Mouse (Mus musculus) heart, embryonic 12.5 days (tissue): ENCODE data around the gene Atg7. TPM values are rescaled to one million over a fixed set of nuclear protein-coding genes. Genes with fewer than 3 reads are reported as not detected.

Source experiments
- ATAC-seq: fragments of 200-750 bp; cut with Nextera tagmentation; 2 replicates; pipeline ENCODE4 v1.8.0; 2017; ENCODE audit warnings: moderate TSS enrichment, moderate library complexity; ENCODE audit not compliant: insufficient number of reproducible peaks, low FRiP score
- H3K27ac ChIP-seq: fragments of 300-500 bp; sonication (generic); 2 replicates; pipeline ENCODE4 v1.5.1; 2016; ENCODE audit warnings: mild to moderate bottlenecking, moderate library complexity; ENCODE audit not compliant: poor library complexity, severe bottlenecking
- H3K27me3 ChIP-seq: fragments of 300-500 bp; sonication (generic); replicated peaks from 2 replicates; pipeline ENCODE4 v1.6.1; 2016; ENCODE audit warnings: mild to moderate bottlenecking, moderate library complexity
- H3K36me3 ChIP-seq: fragments of 300-500 bp; sonication (generic); 2 replicates; pipeline ENCODE4 v1.6.1; 2016; ENCODE audit warnings: mild to moderate bottlenecking, moderate library complexity
- H3K4me1 ChIP-seq: fragments of 300-500 bp; sonication (generic); replicated peaks from 2 replicates; pipeline ENCODE4 v1.6.1; 2016; ENCODE audit warnings: mild to moderate bottlenecking
- H3K4me2 ChIP-seq: fragments of 300-500 bp; sonication (generic); 2 replicates; pipeline ENCODE4 v1.6.1; 2016; ENCODE audit warnings: mild to moderate bottlenecking, moderate library complexity
- H3K4me3 ChIP-seq: fragments of 300-500 bp; sonication (generic); 2 replicates; pipeline ENCODE4 v1.5.1; 2016; ENCODE audit warnings: mild to moderate bottlenecking
- H3K9ac ChIP-seq: fragments of 300-500 bp; sonication (generic); 2 replicates; pipeline ENCODE4 v1.6.1; 2016; ENCODE audit warnings: mild to moderate bottlenecking, moderate library complexity
- H3K9me3 ChIP-seq: fragments of 300-500 bp; sonication (generic); replicated peaks from 2 replicates; pipeline ENCODE4 v1.6.1; 2016; ENCODE audit warnings: mild to moderate bottlenecking, moderate library complexity
- WGBS: fragments of 180-500 bp; shearing (Covaris S2); methylation state at CpG from one replicate; pipeline ENCODE4 v1.1.7; 2016; 5-methylcytosine and 5-hydroxymethylcytosine counted together
- polyA plus RNA-seq: library from polyadenylated mRNA; unstranded; fragments of >200 nt; fragmentation: Nextera tagmentation; extraction: Ambion mirVana; gene quantifications from 2 replicates; pipeline ENCODE4 v1.2.1, GENCODE M21; 2016

The Atg7 gene
- polyA plus RNA-seq, 1 experiment from 2014 or later = 18.4 TPM

DNA sequence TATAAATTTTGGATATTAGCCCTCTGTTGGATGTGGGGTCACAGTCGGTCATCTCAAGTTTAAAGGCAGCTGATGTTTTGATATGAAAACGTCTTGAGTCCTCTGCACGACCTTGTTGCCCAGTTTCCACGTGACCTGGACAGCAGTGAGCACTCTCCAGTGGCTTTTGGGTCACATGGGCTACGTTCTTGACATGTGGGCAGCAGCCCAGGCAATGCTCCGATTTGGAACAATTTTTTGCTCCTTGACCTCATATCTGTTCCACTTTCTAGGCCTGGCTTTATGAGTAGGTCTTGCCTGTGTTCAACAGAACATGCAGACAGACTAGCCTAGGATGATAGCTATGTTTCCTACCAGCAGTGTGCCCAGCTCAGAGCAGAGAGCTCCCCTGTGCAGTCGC, 115.9 kb downstream of the Atg7 start:
- Histone ChIP-seq H3K9me3 (no peaks in the 10 kb centered on the region), H3K4me1 (no peaks in the 10 kb centered on the region), H3K4me2 (no peak overlapping the region), H3K36me3 (no peaks in the 10 kb centered on the region), H3K9ac (no peak overlapping the region), H3K4me3 (no peak overlapping the region), H3K27ac (no peak overlapping the region), H3K27me3 (no peaks in the 10 kb centered on the region)
- no peak for ATAC-seq
- 84% methylated on average over 7 of the region's 7 CpGs for WGBS

DNA sequence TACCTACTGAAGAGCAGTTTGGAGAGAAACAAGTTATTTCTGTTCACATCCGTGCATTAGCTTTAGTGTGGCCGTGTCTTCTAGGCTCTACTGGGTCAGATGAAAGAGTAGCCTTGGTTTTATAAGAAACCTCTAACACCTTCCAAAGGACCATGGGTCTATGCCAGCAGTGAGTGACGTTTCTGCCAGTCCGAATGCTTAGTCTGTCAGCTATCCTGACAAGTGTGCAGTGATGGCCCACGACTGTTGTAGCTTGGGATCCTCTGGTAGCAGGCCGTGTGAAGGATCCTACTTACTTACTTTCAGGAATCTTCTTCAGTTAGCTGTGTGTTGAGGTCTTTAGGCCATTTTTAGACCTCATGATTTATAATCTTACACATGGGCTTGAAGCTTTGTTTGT, 123.4 kb downstream of the Atg7 start:
- H3K36me3 ChIP-seq = no peaks in the 10 kb centered on the region
- H3K27me3 ChIP-seq = no peaks in the 10 kb centered on the region

DNA sequence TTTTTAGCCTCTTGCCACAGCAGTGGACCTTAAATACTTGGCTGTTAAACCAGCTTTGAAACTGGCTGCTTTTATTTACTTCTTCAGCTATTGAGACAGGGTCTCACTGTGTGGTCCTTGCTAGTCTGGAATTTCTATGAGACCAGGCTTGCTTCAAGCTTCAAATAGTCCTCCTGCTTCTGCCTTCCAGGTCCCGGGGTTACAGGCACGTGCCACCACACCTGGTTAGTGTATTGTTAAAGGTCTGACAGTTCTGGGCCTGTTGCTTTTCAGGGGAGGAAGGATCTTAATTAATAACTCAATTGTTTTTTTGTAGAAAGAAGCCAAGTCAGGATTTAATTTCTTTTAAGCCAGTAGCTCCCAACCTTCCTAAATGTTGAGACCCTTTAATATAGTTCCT, 124.8 kb downstream of the Atg7 start:
- H3K4me2 ChIP-seq = no peak overlapping the region
- H3K36me3 ChIP-seq = no peaks in the 10 kb centered on the region
- H3K4me1 ChIP-seq = peaks cover 9% of the 10 kb centered on the region
- H3K27me3 ChIP-seq = no peaks in the 10 kb centered on the region
- no peak overlapping the region for H3K9ac ChIP-seq
- 62% methylated on average over 2 of the region's 2 CpGs for WGBS
- H3K4me3 ChIP-seq = no peak overlapping the region
- no peak for ATAC-seq
- no peak overlapping the region for H3K27ac ChIP-seq
- no peaks in the 10 kb centered on the region for H3K9me3 ChIP-seq

More for the DNA sequence above, 123.4 kb downstream of the Atg7 start:
- no peak for ATAC-seq
- H3K9ac ChIP-seq = no peak overlapping the region
- H3K9me3 ChIP-seq = no peaks in the 10 kb centered on the region
- H3K4me3 ChIP-seq = no peak overlapping the region
- 77% methylated on average over 6 of the region's 6 CpGs for WGBS
- peaks cover 9% of the 10 kb centered on the region for H3K4me1 ChIP-seq
- H3K27ac ChIP-seq = no peak overlapping the region
- no peak overlapping the region for H3K4me2 ChIP-seq

DNA sequence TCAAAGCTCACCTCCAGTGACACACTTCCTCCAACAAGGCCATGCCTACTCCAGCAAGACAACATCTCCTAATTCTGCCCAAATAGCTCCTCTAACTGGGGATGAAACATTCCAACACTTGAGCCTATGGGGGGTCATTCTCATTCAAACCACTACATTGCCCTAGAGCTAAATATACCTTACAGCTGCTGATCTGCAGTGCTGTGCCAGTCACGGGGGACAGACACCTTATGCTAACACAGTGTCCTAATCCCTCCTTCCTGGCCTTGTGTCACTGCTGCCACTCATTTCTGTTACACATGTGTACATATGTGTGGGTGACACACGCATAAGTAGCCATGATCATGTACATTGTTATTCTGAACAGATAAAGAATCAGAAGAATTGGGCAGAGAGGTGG, 127.4 kb downstream of the Atg7 start:
- Histone ChIP-seq H3K9me3 (no peaks in the 10 kb centered on the region), H3K4me2 (no peak overlapping the region), H3K36me3 (no peaks in the 10 kb centered on the region), H3K4me1 (peaks cover 9% of the 10 kb centered on the region), H3K4me3 (no peak overlapping the region), H3K9ac (no peak overlapping the region), H3K27ac (no peak overlapping the region), H3K27me3 (no peaks in the 10 kb centered on the region)
- no peak for ATAC-seq
- 64% methylated on average over 2 of the region's 2 CpGs for WGBS

DNA sequence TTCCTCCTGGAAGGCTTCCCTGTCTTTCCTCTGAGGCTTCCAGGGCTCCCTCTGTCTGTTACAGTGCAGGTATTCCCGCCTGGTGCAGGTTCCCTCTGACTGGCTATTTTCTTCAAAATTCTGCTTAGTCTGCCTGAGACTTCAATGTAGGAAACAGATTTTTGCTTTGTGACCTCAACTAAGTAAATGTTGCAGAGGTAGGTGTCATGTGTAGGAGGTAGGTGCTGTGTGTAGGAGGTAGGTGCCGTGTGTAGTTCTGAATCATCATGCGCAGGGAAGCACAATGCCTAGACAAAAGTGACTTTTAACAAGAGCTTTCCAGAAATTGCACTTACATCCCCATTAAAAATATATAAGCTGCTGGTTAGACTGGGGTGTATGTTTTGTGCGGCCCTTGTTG, 128.6 kb downstream of the Atg7 start:
- H3K27me3 ChIP-seq = no peaks in the 10 kb centered on the region
- peaks cover 9% of the 10 kb centered on the region for H3K4me1 ChIP-seq
- H3K27ac ChIP-seq = no peak overlapping the region
- 83% methylated on average over 4 of the region's 4 CpGs for WGBS
- no peak overlapping the region for H3K9ac ChIP-seq
- no peak for ATAC-seq
- H3K4me3 ChIP-seq = no peak overlapping the region
- no peak overlapping the region for H3K4me2 ChIP-seq
- no peaks in the 10 kb centered on the region for H3K9me3 ChIP-seq
- no peaks in the 10 kb centered on the region for H3K36me3 ChIP-seq

DNA sequence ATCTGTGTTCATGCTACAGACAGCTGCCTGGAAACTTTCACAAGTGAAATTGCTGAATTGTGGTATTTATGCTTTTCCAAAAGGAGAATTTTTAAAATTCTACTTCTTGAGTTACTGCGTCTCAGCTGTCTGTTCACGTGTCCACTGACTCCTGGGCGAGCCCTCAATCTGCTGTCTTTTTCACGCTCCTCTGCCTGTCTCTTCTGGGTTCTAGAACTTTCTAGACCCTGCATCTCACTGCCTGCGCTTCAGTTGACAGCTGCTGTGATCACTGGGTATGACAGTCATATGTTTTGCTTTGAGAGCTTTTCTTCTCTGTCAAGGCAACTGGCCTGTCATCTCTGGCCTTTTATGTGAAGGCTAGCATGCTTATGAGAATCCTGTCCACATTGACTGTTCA, 132.3 kb downstream of the Atg7 start:
- H3K9ac ChIP-seq = no peak overlapping the region
- peaks cover 16% of the 10 kb centered on the region for H3K4me1 ChIP-seq
- no peak overlapping the region for H3K4me2 ChIP-seq
- whole genome bisulfite sequencing = 90% methylated on average over 5 of the region's 5 CpGs
- H3K4me3 ChIP-seq = no peak overlapping the region
- H3K27me3 ChIP-seq = no peaks in the 10 kb centered on the region
- H3K27ac ChIP-seq = no peak overlapping the region
- ATAC-seq = no peak
- no peaks in the 10 kb centered on the region for H3K9me3 ChIP-seq
- no peaks in the 10 kb centered on the region for H3K36me3 ChIP-seq

DNA sequence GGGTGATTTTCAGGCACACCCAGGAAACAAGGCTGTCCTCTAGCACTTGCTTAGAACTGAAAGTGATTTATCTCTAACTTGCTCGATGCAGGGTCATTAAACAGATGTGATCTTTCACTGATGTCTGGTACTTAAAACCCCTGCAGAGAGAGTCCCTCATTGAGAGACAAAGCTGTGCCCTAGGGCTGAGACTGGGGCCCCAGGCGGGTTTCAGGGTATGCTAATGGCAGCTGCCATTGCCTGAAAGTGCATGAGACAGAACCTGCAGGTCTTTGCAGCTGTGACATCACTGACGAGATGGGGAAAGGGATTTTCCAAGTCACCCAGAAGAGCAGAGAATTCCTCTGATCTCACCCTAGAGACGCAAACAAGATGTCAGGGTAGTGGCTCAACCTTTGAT, 135.0 kb downstream of the Atg7 start:
- ATAC-seq = no peak
- Histone ChIP-seq H3K9ac (no peak overlapping the region), H3K27ac (no peak overlapping the region), H3K4me1 (peaks cover 28% of the 10 kb centered on the region), H3K36me3 (no peaks in the 10 kb centered on the region), H3K4me2 (no peak overlapping the region), H3K9me3 (no peaks in the 10 kb centered on the region), H3K27me3 (no peaks in the 10 kb centered on the region), H3K4me3 (no peak overlapping the region)
- 48% methylated on average over 4 of the region's 4 CpGs for WGBS

DNA sequence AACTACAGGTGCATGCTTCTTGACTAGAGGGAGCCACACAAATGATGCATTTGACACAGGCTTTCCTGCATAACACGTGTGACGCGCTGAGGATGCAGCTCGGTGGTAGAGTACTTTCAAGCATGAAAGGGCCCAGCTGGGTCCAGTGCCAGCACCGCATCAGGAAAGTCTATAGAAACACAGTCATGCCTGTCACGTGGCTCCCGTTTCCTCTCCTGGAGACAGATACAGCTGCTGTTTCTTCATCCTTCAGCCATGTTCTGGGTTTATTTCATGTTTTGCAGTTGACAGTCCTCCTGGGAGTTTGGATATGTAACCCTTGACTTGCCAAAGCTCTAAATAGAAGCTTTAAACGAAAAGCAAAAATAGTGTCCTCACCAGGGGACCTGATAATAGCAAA, 135.8 kb downstream of the Atg7 start:
- H3K27me3 ChIP-seq = no peaks in the 10 kb centered on the region

DNA sequence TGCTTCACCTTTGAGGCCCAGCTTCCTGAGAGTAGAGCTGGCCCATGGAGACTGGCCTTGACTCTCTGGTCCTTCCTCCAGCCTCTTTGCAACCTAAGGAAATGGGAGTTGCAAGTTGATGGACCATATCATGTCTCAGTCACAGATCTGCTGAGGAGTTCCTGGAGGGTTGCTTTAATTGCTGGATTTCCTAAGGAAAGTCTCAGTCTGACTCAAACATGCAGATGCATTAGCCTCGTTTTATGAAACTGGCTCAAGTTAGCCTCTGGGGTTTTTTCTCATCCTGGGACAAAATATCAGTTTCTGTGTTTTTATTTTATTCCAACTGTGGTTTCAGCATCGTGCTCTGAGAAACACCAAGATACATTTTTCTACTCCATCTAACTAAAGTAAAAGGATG, 137.7 kb downstream of the Atg7 start:
- Histone ChIP-seq H3K27me3 (no peaks in the 10 kb centered on the region), H3K4me3 (no peak overlapping the region), H3K36me3 (no peaks in the 10 kb centered on the region), H3K27ac (no peak overlapping the region), H3K4me2 (no peak overlapping the region), H3K4me1 (peaks cover 30% of the 10 kb centered on the region), H3K9ac (no peak overlapping the region), H3K9me3 (no peaks in the 10 kb centered on the region)
- ATAC-seq = no peak
- 86% methylated on average over 2 of the region's 2 CpGs for WGBS

More for the DNA sequence above, 135.8 kb downstream of the Atg7 start:
- no peaks in the 10 kb centered on the region for H3K9me3 ChIP-seq
- H3K4me2 ChIP-seq = no peak overlapping the region
- no peak for ATAC-seq
- H3K4me1 ChIP-seq = peaks cover 30% of the 10 kb centered on the region
- H3K9ac ChIP-seq = no peak overlapping the region
- no peak overlapping the region for H3K27ac ChIP-seq
- 73% methylated on average over 8 of the region's 8 CpGs for WGBS
- no peak overlapping the region for H3K4me3 ChIP-seq
- H3K36me3 ChIP-seq = no peaks in the 10 kb centered on the region

DNA sequence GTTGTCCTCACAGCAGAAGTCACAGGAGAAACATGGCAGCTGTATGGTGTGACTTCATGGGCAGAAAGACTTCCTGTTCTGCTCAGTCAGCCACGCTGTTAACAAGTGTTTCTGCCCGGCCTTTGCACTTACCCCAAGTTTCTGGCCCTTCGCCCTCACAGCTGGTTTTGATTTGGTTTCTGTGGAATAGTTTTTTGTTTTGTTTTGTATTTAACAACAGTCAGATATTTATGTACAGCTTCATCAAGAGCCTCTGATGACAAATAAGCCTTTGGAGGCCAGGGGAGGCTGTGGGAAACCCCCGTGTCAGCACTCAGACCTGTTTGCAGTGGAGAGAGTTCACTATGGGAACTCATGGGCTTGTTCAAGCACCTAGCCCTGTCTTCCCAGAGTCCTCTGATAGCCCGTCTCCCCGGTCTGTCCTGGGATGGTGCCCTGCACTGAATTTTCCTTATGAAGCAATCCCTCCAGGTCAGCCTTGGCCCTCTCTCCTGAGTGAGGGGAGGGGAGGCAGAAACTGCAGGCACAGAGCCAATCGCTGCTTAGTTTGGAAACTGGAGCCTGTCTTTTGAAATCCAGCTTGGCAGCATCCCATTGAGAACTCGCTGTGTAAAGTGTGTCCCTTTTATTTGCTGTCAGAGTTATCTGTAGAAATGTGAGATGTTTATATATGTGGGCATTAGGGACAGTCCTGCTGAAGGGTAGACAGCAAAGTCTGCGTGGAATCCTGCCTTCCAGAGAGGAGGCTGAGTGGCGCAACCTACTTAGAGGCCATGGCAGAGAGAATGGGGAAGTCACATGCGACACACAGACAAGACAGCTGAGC, 138.7 kb downstream of the Atg7 start:
- H3K36me3 ChIP-seq = no peaks in the 10 kb centered on the region
- H3K9me3 ChIP-seq = no peaks in the 10 kb centered on the region
- 38% methylated on average over 11 of the region's 11 CpGs for WGBS
- no peak overlapping the region for H3K9ac ChIP-seq
- H3K4me2 ChIP-seq = peak overlapping the region; percentile 1; the same call in 1 of the 2 replicates
- peak overlapping the region; percentile 65 for H3K27ac ChIP-seq
- H3K27me3 ChIP-seq = no peaks in the 10 kb centered on the region
- H3K4me1 ChIP-seq = peaks cover 30% of the 10 kb centered on the region
- 0 out of 2 replicates have a peak, but pooled peaks have one; percentile 39 for ATAC-seq
- no peak overlapping the region for H3K4me3 ChIP-seq

DNA sequence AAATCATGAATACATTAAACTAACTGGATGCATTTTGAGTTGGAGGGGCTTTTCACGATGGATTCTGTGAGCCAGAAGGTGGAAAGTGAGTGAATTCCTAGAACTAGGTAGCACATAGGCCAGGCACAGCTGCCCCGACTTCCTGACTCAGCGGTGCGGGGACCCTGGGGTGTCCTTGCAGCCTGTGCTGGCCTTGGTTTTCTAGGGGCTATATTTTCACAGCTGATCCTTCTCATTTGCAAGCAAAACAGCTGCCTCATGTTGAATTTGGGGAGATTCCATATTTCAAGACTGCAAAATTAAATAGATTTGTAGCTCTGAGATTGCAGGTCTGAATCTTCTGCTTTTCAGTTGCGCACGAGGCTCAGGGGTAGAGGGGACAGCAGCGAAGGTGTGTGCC, 139.6 kb downstream of the Atg7 start:
- 73% methylated on average over 7 of the region's 7 CpGs for WGBS
- H3K27me3 ChIP-seq = no peaks in the 10 kb centered on the region
- no peak overlapping the region for H3K4me2 ChIP-seq
- peaks cover 34% of the 10 kb centered on the region for H3K4me1 ChIP-seq
- H3K27ac ChIP-seq = no peak overlapping the region
- H3K4me3 ChIP-seq = no peak overlapping the region
- H3K9me3 ChIP-seq = no peaks in the 10 kb centered on the region
- no peak for ATAC-seq
- no peak overlapping the region for H3K9ac ChIP-seq
- H3K36me3 ChIP-seq = no peaks in the 10 kb centered on the region

DNA sequence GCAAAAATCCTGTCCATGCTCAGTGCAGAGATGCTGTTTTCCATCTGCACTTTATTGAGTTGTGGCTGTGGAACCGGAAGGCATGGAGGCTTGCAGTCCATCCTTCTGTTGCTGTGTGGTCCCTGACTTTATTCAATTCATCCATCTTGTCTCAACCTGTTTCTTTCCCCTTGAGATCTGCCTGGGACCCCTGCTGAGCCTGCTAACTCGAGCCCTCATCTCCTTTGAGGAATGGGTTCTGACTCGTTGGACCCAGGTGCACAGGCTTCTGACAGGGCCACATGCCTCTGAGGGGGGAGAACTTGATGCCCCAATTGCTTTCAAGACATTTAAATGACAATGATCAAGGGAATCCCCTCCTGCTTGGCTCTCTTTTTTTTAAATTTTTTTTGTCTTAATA, 143.6 kb downstream of the Atg7 start:
- Histone ChIP-seq H3K9me3 (no peaks in the 10 kb centered on the region), H3K27me3 (no peaks in the 10 kb centered on the region), H3K27ac (no peak overlapping the region), H3K4me3 (no peak overlapping the region), H3K4me1 (peaks cover 30% of the 10 kb centered on the region), H3K4me2 (no peak overlapping the region), H3K9ac (no peak overlapping the region), H3K36me3 (no peaks in the 10 kb centered on the region)
- WGBS = 56% methylated on average over 3 of the region's 3 CpGs
- ATAC-seq = no peak
